Mouse (Mus musculus) heart, adult 18-20 months (tissue): ENCODE measurements around the gene Rpp25l. TPM values are rescaled to one million over a fixed set of nuclear protein-coding genes. Genes with fewer than 3 reads are reported as not detected.

Source experiments
- DNase-seq, 2 experiments: peaks; one replicate each; pipeline ENCODE4 v3.0.0; 2021 to 2022; ENCODE audit warnings: mixed read lengths in 1 of 2
- long read RNA-seq, 2 experiments: library from polyadenylated mRNA; stranded (forward); transcript quantifications; one replicate each; pipeline ENCODE4 v2.0.0; 2021
- total RNA-seq, 2 experiments: library from RNA; stranded (reverse); gene quantifications; 2 replicates each; pipeline ENCODE4 v1.2.3; 2021

Rpp25l gene
- 10 to 100 TPM; 35.0 to 37.3 TPM for total RNA-seq
- long read RNA-seq, experiment 1, transcript Rpp25l-201 (2 exons, 856 nt) = major isoform, 18 of 19 reads
- long read RNA-seq, experiment 1, partial matches to known transcripts = 0 of 19 reads
- long read RNA-seq, experiment 1, other reads (novel, unspliced or antisense) = 1 of 19 reads
- long read RNA-seq, experiment 2, transcript Rpp25l-201 (2 exons, 856 nt) = major isoform, 14 of 14 reads
- long read RNA-seq, experiment 2, partial matches to known transcripts = 0 of 14 reads
- long read RNA-seq, experiment 2, other reads (novel, unspliced or antisense) = 0 of 14 reads

DNA sequence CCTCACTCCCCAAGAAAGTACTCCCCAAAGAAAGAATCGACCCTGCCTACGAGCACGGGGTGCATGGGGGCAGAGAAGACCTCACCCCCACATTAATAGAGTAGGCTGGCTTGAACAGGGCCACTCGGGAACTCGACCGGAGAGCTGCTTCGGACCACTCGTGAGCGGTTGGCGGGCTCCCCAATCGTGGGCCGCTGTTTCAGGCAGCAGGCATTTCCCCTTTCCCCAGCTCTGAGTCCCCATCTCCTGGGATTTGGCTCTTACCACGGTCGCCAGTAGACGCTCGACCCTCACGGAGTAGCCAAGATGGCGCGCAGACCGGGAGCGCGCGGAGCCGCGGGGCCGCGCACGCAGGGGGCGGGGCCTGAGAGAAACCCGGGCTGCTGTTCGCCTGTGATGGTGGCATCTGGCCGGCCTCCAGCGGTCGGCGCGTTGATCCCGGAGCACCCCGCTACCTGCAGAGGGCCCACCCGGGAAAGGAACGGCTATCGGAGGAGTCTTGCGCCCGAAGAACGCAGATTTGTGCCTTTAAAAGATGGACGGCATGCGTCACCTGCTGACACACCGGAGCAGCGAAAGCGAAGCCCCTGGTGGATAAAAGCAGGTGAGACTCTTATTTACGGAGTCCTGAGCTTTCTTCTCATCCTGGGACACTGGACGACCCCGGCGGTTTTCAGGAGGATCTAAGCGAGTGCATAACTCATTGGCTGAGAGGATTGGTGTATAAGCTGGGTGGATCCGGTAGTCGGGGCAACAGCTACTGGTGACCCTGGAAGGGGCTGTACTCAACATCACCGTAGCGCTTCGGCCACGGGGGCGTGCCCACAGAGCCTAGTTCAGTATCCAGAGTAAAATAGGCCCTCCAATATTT lies at the start of gene Rpp25l:
Gene Rpp25l (minus strand): TSS at position 338 of the 871 bp plus-strand sequence.
- DNase-seq = peak; percentile 84 to 95

DNA sequence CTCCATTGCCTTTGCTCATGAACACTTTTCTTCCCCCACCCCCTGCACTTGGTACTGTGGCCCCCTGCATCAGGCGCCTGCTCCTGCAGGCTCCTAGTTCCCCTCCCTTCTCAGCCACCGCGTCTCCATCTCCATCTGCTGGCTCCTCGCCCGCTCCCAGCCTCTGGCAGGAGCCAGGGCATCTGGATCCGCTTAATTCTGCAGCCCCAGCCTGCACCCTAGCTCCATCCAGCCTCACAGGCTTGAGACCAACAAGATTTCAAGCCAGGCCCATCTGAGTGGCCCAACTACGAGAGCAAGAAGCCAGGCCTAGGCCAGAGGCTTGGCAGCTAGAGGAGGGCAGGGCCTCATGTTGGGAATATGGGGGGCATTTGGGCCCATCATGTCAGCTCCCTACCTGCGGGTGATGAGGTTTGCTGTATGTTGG lies 49.4 kb upstream of the Rpp25l start:
- DNase-seq = peak; percentile 72 to 79

DNA sequence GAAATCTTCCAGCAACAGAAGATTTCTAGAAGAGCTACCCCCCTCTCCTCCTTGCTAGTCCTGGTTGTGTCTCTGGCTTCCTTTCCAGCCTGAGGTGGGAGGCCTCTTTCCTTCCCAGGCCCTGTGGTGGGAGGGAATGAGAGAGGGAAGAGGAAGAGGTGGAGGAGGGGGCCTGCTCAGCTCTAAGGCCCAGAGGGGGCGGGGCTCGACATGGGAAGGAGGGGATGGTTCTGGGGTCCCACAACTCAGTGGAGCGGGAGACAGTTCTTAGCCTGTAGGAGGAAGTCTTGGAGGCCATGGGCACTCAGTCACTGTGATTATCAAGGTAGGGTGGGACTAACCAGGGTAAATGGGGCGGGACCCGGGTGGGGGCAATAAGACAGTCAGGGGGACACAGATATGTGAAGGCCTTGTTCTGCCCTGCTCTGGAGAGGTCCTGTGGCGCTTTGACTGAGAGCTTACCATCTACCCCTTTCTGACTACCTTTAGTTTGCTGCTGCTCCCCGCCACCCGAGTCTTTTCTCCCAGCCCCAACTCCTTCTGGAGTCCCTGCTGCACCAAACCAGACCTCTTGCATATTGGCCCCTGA lies 48.9 kb upstream of the Rpp25l start:
- DNase-seq = no peak

DNA sequence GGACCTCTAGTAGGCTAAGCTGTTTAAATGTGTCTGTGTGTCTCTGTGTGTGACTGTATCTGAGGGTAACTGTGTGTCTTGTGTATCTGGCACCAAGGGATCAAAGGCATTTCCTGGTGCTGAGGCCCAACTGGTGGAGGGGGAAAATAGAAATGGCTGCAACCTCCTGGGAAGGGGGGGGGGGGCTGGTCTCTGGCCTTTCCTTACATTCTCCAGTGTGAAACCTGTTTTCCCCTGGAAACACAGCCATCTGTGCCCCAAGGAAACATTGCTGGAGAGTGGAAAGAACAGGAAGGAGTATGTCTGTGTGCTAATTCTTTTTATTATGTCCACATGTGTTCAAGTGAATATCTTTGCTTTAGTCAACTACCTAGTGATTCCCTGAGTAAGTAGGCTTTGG lies 48.3 kb upstream of the Rpp25l start:
- no peak for DNase-seq

DNA sequence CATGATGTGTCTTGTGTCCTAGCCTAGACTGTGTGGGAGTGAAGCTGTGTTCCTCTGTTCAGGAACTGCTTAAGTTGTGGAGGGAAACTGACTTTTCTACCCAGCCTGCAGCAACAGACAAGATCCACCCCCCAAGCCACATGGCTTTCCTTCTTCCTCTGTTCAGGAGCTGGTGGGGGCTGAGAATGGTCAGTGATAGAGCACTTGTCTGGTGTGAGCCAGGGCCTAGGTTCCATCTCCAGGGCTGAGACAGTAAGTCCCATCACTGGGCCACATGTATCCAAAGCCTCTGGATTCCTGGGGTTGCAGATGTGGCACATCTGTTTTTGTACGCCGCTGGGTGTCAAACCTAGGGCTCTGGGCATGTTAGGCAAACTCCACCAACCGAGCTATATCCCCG lies 47.6 kb upstream of the Rpp25l start:
- no peak for DNase-seq

DNA sequence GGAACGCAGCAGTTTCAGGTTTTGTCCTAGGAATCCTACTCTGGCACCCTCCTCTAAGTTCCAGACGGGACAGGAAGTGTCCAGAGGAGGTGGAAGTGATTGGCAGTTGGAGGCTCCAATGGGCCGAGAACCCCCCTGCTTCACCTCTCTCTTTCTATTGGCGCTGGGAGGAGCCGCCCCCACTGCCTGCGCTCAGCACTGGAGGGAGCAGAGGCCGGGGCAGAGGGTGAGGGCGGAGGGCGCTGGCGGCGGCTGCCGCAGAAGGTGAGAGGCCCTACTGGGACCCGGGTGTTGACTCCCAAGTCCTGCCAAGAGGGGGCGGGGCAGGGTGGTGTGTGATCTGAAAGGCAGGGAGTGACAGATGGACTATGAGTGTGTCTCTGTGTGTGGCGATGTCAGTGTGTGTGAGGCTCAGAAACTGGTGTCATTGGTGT lies 47.0 kb upstream of the Rpp25l start:
- DNase-seq = peak; percentile 93 to 98

DNA sequence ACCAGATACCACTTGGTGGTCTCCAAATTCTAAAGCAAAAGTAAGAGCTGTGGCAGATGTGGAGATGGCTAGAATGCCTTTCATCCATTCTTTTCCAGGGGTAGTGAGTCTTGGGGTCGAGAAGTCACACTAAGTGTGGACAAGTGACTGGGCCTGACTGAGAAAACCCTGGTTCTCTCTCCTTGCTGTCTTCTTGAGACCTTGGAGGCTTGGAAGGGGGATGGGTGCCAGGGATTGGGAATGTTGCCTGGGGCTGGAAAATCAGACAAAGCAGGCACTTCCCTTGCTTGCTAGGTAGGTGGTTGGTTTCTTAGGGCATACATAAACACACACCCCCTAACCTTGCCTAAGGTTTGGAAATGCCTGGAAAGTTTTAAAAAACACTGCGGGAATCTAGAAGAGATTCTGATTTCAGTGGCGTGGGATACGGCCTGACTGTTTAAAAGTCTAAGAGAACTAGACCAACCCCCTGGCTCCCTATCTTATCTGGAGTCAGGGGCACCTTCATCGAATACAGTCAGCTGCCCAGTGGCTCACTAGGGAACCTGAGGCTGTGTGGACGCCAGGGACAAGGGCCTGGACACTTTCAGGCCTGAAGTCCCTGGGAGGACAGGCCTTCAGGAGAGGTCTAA lies 46.4 kb upstream of the Rpp25l start:
- no peak for DNase-seq

DNA sequence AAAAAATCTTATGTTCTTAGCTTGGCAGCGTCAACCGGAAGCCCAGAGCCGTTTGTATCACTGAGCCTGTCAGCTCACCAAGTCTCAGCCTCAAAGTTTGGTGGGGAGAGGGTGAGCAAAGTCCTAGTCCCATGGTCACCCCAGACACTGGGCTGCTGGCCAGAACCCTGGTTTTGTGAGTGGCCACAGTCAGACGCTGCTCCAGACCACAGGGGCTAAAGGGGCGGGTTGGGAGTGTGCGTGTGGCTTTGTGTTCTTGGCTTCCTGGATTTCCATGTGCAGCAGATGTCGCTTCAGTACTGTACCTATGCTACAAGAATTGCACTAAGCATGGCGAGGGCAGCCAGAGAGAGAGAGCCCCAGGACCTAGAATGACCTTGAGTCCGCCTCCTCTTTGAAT lies 45.9 kb upstream of the Rpp25l start:
- no peak for DNase-seq

DNA sequence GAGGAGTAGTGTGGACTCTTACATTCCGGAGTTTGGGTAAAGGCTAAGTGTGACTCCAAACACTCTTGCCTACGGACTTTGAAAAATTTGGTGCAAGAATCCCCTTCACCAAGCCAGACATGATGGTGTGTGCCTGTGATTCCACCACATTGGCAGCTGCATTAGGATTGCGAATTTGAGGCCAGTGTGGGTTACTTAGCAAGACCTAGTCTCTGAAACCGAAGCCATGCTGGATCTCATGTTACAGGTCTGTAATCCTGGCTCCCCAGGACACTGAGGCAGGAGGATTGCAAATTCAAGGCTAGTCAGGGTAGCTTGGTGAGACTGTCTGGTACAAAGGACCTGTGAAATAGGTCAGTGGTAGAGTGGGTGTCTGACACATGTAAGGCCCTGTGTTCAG lies 45.4 kb upstream of the Rpp25l start:
- DNase-seq = no peak

DNA sequence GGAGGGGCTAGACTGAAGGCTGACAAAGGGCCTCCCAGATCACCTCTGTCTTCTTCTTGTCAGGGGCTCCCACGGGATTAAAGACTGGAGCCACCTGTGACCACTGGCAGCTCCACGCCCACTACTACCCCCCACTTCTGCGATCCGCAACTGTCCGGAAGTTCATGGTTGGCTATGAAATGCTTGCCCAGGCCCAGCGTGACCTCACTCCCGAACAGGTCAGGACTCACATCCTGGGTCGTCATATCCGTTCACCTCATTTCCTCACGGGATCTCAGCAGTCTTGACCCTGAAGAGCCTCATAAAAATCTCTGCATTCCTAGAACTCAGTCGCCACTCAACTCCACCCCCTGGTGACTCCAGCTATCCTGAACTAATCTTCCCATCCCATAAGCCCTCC lies 44.7 kb upstream of the Rpp25l start:
- no peak for DNase-seq

DNA sequence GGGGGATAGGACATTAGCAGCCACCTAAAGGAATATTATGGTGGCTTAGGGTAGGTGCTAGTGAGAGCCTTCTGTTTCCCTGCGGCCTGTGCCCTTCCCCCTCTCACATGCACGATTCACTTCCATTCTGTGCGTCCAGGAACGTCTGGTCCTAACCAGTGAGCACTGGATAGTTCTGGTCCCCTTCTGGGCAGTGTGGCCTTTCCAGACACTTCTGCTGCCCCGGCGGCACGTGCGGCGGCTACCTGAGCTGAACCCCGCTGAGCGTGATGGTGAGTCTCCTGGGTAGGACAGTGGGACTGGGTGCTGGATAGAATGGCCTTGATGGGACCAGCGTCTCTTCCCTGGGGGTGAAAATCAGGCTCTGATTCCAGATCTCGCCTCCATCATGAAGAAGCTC lies 44.0 kb upstream of the Rpp25l start:
- DNase-seq = no peak

DNA sequence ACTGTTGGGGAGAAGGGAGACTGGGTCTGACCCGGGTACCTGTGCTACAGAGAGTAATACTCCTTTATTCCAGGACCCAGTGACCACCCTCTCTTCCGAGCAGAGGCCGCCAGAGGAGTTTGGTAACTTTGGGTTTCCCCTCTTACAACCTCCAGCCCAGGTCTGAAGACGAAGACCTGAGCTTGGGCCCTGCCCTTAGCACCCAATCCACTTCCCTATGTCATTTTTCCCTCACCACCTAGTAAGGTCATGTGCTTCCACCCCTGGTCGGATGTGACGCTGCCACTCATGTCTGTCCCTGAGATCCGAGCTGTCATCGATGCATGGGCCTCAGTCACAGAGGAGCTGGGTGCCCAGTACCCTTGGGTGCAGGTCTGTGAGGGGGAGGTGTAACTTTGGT lies 43.1 kb upstream of the Rpp25l start:
- no peak for DNase-seq

DNA sequence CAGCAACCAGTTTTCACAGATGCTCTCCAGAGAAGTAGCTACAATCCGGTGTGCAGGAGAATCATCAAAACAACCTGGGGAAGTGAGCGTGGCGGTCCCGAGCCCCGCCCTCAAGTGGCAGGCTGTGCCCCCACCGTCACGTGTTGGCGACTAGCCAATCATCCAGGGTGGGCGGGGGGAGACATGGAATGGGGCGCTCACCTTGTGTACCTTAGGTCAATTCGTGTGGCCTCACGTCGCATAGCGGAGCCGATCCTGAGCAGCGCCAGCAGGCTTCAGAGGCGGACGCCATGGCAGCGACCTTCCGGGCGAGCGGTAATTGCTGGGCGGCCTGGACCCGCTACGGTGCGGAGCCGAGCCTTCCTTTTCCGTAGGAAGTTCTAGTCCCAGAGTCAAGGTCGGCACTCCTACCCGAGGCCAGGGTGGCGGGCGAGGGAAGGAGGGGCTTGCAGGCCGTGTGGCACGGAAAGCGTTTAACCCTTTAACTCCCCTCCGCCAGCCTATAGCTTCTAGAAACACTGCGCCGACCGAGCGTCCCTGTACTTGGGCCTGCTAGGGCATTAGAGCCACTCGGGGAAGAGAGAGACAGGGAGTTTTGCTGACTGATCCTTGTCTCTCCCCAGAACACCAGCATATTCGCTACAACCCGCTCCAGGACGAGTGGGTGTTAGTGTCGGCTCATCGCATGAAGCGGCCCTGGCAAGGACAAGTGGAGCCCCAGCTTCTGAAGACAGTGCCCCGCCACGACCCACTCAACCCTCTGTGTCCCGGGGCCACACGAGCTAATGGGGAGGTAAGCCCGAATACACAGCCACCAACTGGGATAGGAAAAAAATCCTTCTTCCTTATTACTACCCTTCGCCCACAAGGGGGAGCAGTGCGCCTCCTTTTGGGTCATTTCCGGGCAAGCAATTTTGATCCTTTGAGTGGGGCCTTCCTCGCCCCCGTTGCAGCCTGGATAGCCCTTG lies 42.3 kb upstream of the Rpp25l start, which contains the start of gene Sigmar1:
Gene Sigmar1 (minus strand): TSS at position 820 of the 968 bp plus-strand sequence.
- DNase-seq = peak; percentile 90 to 93

DNA sequence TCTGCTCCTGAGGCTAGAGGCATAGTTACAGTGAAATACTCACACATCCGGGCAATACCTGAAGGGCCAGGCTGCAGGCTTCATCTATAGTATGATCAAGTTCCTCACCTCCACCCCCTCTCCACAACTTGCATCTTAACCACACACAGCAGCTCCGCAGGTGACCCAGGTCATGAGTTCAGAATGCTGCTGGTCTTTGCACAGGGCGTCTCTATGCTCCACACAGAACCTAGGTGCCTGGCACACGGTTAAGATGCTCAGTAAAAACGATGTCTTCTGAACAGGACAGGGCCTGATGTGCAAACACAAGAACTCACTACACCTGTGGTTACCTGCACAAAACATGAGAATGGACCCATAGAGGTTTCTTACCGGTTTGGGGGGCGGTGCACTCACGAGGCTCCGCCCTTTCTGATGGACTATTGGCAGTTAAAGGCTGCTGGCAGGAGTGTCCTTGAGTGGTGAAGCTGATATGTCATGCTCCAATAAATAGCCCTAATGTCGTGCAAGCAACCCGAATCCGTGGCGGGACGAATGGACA lies 41.5 kb upstream of the Rpp25l start, which contains the start of gene Galt:
Gene Galt (plus strand): TSS at position 432 of the 541 bp plus-strand sequence.
- DNase-seq = no peak

DNA sequence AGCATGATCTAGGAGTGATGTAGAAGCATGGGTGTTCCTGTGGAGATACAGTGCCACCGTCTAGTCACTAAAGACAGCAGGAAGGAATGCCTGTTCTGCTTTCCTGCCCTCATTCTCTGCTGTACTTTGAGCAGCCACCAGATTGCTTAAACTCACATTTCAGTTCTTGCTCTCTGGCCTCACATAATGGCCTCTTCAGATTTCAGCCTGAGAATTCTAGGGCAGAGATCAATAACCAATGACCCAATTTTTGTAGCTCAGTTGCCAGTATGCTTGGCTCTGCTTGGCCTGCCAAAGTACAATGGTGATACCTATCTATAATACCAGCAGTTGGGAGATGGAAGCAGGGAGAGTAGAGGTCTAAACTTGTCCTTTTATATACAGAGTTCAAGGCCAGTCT lies 31.7 kb upstream of the Rpp25l start:
- DNase-seq = no peak

DNA sequence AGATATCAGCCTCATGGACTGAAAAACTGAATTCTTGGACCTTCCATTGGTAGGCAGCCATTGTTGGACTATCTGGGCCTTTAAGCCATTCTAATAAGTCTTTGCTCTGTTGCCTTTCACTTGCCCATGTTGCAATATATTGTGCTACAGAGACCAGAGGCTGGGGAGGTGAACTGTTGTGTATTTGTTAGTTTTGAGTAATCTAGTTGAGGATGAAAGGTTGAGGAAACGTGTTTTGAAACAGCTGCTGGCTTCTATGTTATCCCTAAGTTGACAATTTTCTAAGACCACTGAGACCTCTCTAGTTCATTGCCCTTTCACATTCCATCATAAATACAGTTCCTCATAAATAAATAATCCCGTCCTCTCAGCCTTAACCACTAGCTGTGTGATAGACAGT lies 30.8 kb upstream of the Rpp25l start:
- DNase-seq = no peak

DNA sequence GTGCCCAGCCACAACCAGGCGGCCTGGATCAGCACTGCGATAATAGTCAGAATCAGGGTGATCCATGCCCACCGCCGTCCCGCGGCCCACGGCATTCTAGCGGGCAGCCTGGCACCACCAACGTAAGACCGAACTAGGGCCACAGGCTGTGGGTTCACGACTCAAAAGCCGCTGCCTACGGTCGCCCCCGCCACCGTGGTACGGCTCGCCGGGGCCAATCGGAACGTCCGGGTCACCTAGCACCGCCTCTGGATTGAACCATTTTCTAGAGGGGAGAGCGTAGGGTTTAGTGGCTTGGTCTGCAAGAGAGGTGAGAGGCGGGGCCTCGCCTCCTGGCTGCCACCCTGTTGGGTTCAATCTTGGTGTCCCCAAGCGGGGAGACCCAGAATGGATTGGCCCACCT lies 27.8 kb upstream of the Rpp25l start:
- peak; percentile 97 for DNase-seq

DNA sequence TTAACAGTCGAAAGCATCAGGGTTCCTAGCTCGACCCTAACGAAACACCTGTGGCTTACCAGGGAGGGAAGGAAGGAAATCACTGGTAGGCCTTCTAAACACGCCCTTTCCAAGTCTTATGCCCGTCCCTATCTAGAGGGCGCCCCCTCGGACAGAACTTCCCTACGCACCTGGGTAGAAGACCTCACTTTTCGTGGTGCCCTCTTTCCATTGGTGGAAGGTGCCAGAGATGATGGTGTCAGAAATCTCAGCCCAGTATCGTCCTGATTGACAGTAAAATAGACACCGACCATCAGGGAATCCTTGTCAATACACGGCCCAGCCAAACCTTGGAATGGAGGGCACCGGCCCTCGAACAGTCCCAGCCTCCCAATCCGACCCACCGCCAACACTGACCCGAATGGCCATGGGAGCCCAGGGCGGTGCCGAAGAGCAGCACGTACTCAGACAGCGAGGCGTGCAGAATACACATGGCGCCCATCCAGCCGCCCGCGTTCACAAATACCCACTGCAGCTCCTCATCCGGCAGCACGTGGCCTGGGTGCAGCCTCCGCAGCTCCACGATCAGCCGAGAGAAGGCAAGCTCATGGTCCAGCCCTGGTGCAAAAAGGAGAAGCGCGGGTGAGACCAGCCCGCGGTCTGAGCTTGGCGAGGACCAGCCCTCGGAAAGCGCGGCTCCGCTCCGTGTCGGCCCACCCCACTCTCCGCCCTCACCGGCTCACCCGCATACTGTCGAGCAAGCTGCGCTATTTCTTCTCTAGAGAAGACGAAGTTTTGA lies 27.2 kb upstream of the Rpp25l start:
- no peak for DNase-seq

DNA sequence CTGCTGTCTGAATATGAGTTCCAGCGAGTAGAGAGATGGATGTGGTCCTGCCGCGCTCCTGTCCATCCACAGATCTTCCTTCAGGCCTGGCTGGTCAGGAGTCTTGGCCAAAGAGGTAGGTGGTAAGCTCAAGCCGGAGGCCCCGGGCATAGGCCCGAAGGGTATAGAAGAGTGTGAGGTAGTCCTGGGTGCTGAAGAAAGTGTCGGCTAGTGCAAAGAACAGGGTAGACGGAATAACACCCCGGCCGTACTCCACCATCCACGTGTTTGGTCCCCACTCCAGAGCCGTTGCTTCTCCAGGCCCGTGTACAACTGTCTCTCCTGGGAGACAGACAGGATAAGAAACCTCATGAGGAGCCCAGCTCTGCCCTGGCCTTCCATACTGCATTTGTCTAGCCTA lies 25.9 kb upstream of the Rpp25l start:
- DNase-seq = no peak

DNA sequence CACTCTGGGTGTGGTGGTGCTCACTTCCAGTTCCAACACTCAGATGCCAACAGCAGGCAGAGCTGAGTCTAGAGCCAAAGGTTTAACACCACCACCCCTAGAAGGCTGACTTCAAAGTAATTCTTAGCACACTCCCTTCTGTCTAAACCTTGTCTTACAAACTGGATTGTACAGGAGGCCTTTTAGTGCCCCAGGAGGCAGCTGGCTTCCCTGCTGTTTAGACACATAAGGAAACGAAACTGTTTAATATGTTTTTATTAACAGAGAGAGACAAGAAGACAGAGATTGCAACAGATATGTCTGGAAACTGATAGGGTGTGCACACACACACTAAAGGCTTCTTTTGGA lies 24.9 kb upstream of the Rpp25l start:
- DNase-seq = no peak
